Mouse (Mus musculus): ENCODE data around the gene Pfn2. TPM values are rescaled to one million over a fixed set of nuclear protein-coding genes. Genes with fewer than 3 reads are reported as not detected.

The Pfn2 gene
- 200 TPM in 1 of 2 replicates, not detected in the other for polyA plus RNA-seq (2012; ENCODE audit: insufficient read depth, insufficient read length, low replicate concordance, missing spikeins)

GRCm38 (mm10) chr3:57847760-57848185 is at the start of gene Pfn2:
Pfn2 (minus strand) TSS chr3:57848079.
- peak within 1 kb of the TSS; percentile 99 for H3K27ac ChIP-seq (ENCODE audit: insufficient read depth, low read depth, low read length)
- H3K4me3 ChIP-seq (ENCODE audit: insufficient read depth, low read depth, low read length): peak within 1 kb of the TSS; percentile 100
- no peaks in the 10 kb centered on the region for H3K4me1 ChIP-seq (ENCODE audit: control insufficient read depth, insufficient read depth, low read length)
- TF ChIP-seq POLR2A (IDR thresholded peaks at IDR 0.05; ENCODE audit: insufficient read depth, low read depth, low read length) (0 out of 2 replicates have a peak, but pooled peaks have one; percentile 9), CTCF (IDR thresholded peaks at IDR 0.05; ENCODE audit: insufficient read depth, low read depth, low read length) (no peak)
- WGBS: under 1% methylated on average over 52 of the region's 52 CpGs

- no peak for TF ChIP-seq POLR2A (IDR thresholded peaks at IDR 0.05; ENCODE audit: insufficient read depth, low read depth, low read length)
- TF ChIP-seq CTCF (IDR thresholded peaks at IDR 0.05; ENCODE audit: insufficient read depth, low read depth, low read length): no peak
- H3K4me1 ChIP-seq (ENCODE audit: control insufficient read depth, insufficient read depth, low read length): no peaks in the 10 kb centered on the region
- H3K27ac ChIP-seq (ENCODE audit: insufficient read depth, low read depth, low read length): no peak overlapping the region
- 56% methylated on average over 3 of the region's 3 CpGs for WGBS
- H3K4me3 ChIP-seq (ENCODE audit: insufficient read depth, low read depth, low read length): no peak overlapping the region
These were observed 35.1 kb upstream of the Pfn2 start for GRCm38 (mm10) chr3:57882945-57883344.

GRCm38 (mm10) chr3:57846912-57847759 is 743 bp downstream of the Pfn2 start:
- TF ChIP-seq CTCF (IDR thresholded peaks at IDR 0.05; ENCODE audit: insufficient read depth, low read depth, low read length): no peak
- peak; percentile 57 for TF ChIP-seq POLR2A (IDR thresholded peaks at IDR 0.05; ENCODE audit: insufficient read depth, low read depth, low read length)
- Histone ChIP-seq H3K4me1 (ENCODE audit: control insufficient read depth, insufficient read depth, low read length) (no peaks in the 10 kb centered on the region), H3K4me3 (ENCODE audit: insufficient read depth, low read depth, low read length) (peak overlapping the region; percentile 100), H3K27ac (ENCODE audit: insufficient read depth, low read depth, low read length) (peak overlapping the region; percentile 99)
- under 1% methylated on average over 96 of the region's 104 CpGs for WGBS

- Histone ChIP-seq H3K27ac (ENCODE audit: insufficient read depth, low read depth, low read length) (peak overlapping the region; percentile 99), H3K4me1 (ENCODE audit: control insufficient read depth, insufficient read depth, low read length) (no peaks in the 10 kb centered on the region), H3K4me3 (ENCODE audit: insufficient read depth, low read depth, low read length) (peak overlapping the region; percentile 100)
- WGBS: 2% methylated on average over 9 of the region's 9 CpGs
- no peak for TF ChIP-seq POLR2A (IDR thresholded peaks at IDR 0.05; ENCODE audit: insufficient read depth, low read depth, low read length)
These were observed 1.3 kb downstream of the Pfn2 start for GRCm38 (mm10) chr3:57846662-57846911.

- WGBS: 9% methylated on average over 11 of the region's 11 CpGs
- no peak for TF ChIP-seq CTCF (IDR thresholded peaks at IDR 0.05; ENCODE audit: insufficient read depth, low read depth, low read length)
- TF ChIP-seq POLR2A (IDR thresholded peaks at IDR 0.05; ENCODE audit: insufficient read depth, low read depth, low read length): no peak
- peak overlapping the region; percentile 99 for H3K27ac ChIP-seq (ENCODE audit: insufficient read depth, low read depth, low read length)
- peak overlapping the region; percentile 28 for H3K4me3 ChIP-seq (ENCODE audit: insufficient read depth, low read depth, low read length)
- H3K4me1 ChIP-seq (ENCODE audit: control insufficient read depth, insufficient read depth, low read length): no peaks in the 10 kb centered on the region
These were observed 1.9 kb downstream of the Pfn2 start for GRCm38 (mm10) chr3:57845786-57846661.

GRCm38 (mm10) chr3:57843775-57844174 is 4.1 kb downstream of the Pfn2 start:
- Histone ChIP-seq H3K4me1 (ENCODE audit: control insufficient read depth, insufficient read depth, low read length) (no peaks in the 10 kb centered on the region), H3K4me3 (ENCODE audit: insufficient read depth, low read depth, low read length) (no peak overlapping the region), H3K27ac (ENCODE audit: insufficient read depth, low read depth, low read length) (no peak overlapping the region)
- no peak for TF ChIP-seq CTCF (IDR thresholded peaks at IDR 0.05; ENCODE audit: insufficient read depth, low read depth, low read length)
- no peak for TF ChIP-seq POLR2A (IDR thresholded peaks at IDR 0.05; ENCODE audit: insufficient read depth, low read depth, low read length)

GRCm38 (mm10) chr3:57836911-57837310 is 11.0 kb downstream of the Pfn2 start:
- Histone ChIP-seq H3K4me3 (ENCODE audit: insufficient read depth, low read depth, low read length) (no peak overlapping the region), H3K4me1 (ENCODE audit: control insufficient read depth, insufficient read depth, low read length) (no peaks in the 10 kb centered on the region), H3K27ac (ENCODE audit: insufficient read depth, low read depth, low read length) (no peak overlapping the region)
- TF ChIP-seq POLR2A (IDR thresholded peaks at IDR 0.05; ENCODE audit: insufficient read depth, low read depth, low read length): no peak
- TF ChIP-seq CTCF (IDR thresholded peaks at IDR 0.05; ENCODE audit: insufficient read depth, low read depth, low read length): no peak
- 77% methylated on average over 4 of the region's 4 CpGs for WGBS

GRCm38 (mm10) chr3:57833585-57833984 is 14.3 kb downstream of the Pfn2 start:
- Histone ChIP-seq H3K4me3 (ENCODE audit: insufficient read depth, low read depth, low read length) (no peak overlapping the region), H3K4me1 (ENCODE audit: control insufficient read depth, insufficient read depth, low read length) (no peaks in the 10 kb centered on the region), H3K27ac (ENCODE audit: insufficient read depth, low read depth, low read length) (no peak overlapping the region)
- TF ChIP-seq POLR2A (IDR thresholded peaks at IDR 0.05; ENCODE audit: insufficient read depth, low read depth, low read length): no peak
- TF ChIP-seq CTCF (IDR thresholded peaks at IDR 0.05; ENCODE audit: insufficient read depth, low read depth, low read length): no peak
- WGBS: 87% methylated on average over 11 of the region's 11 CpGs

- WGBS: 82% methylated on average over 3 of the region's 3 CpGs
- Histone ChIP-seq H3K4me3 (ENCODE audit: insufficient read depth, low read depth, low read length) (no peak overlapping the region), H3K4me1 (ENCODE audit: control insufficient read depth, insufficient read depth, low read length) (no peaks in the 10 kb centered on the region), H3K27ac (ENCODE audit: insufficient read depth, low read depth, low read length) (no peak overlapping the region)
- TF ChIP-seq CTCF (IDR thresholded peaks at IDR 0.05; ENCODE audit: insufficient read depth, low read depth, low read length) (no peak), POLR2A (IDR thresholded peaks at IDR 0.05; ENCODE audit: insufficient read depth, low read depth, low read length) (no peak)
These were observed 22.0 kb downstream of the Pfn2 start for GRCm38 (mm10) chr3:57825866-57826265.
